Mouse (Mus musculus): ENCODE data around the gene H2-Ke6.
"Not testable (repeated sequence)": the region's sequence is repeated elsewhere in the genome, so short reads cannot be mapped to it uniquely, and the experiment has no call there.

Gene H2-Ke6

GRCm38 (mm10) chr17:34030861-34031326, 3.0 kb upstream of the H2-Ke6 start:
- in situ Hi-C loops (cut with MboI, MseI), result loop anchor here (25.0 kb wide), 1 partner anchor 806 kb away; the partner anchor contains the start of genes Dxo and Stk19

GRCm38 (mm10) chr17:34029890-34030595, 2.2 kb upstream of the H2-Ke6 start:
- in situ Hi-C loops (cut with MboI, MseI), result loop anchor here (10.0 to 25.0 kb wide), 2 partner anchors 807 to 1845 kb away; partner anchors contain the start of genes Dhx16, Dxo and Stk19

DNA sequence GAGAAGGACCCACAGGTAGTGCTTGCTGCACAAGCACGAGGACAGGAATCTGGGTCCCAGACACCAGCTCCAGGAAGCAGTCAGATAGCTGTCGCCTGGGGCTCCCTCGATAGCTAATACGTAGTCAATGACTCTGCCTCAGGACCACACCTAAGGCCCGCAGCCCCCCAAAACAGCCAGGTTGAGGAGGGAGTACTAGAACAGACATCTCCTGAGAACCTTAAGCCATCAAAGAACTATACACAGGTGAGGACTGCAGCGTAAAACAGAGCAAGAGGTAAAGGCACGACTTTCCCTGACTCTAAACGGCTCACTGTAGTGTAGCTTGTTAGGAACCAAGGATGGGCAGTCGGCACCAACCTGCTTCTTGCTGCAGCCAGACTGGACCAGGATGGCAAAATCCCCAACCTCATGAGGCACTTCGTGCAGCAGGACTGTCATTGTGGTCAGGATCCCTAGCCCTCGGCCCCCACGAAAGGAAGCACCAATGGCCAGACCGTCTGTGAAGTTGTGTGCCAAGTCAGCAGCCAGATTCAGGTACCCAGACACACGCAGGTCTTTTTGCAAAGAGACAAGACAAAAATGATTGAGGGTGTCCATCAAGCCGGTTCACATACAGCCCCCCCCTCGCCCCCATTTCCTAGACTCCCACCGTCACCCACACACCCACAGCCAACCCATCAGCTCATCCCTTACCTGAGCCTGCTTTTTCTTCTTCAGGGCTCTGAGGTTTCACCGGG, 1.5 kb upstream of the H2-Ke6 start:
- in situ Hi-C loops (cut with MboI, MseI), result loop anchor here (10.0 to 25.0 kb wide), 2 partner anchors 808 to 1845 kb away; partner anchors contain the start of genes Dhx16, Dxo and Stk19

DNA sequence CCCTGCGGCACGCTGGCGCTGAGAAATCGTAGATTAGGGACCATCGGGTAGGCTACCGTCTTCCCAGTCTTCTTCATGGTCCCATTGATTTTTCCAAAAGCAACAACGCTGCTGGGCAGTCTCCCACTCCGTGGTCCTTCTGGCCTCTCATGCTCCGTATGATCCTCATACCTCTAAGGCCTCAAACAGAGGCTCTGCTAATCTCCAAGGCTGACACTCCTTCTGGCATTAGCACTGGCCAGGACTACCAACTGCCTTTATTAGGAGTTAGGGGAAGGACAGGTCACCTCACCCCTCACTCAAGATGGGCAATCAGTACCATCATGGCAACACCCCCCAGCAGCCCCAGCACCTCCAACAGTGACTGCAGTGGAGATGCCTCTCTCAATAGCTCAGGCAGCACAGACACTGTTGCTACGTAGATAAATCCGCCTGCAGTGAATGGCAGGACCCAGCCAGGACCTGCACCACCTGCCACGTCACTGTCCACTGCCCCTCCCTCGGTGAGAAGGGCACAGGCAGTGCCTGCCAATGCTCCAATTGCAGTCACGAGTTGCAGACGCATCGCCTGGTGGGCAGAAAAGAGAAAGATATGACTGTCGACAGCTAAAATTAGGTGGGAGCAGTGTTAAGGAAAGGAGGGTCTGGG, 765 bp upstream of the H2-Ke6 start:
- in situ Hi-C loops (cut with MboI, MseI), result loop anchor here (10.0 to 25.0 kb wide), 2 partner anchors 809 to 1846 kb away; partner anchors contain the start of genes Dhx16, Dxo and Stk19

DNA sequence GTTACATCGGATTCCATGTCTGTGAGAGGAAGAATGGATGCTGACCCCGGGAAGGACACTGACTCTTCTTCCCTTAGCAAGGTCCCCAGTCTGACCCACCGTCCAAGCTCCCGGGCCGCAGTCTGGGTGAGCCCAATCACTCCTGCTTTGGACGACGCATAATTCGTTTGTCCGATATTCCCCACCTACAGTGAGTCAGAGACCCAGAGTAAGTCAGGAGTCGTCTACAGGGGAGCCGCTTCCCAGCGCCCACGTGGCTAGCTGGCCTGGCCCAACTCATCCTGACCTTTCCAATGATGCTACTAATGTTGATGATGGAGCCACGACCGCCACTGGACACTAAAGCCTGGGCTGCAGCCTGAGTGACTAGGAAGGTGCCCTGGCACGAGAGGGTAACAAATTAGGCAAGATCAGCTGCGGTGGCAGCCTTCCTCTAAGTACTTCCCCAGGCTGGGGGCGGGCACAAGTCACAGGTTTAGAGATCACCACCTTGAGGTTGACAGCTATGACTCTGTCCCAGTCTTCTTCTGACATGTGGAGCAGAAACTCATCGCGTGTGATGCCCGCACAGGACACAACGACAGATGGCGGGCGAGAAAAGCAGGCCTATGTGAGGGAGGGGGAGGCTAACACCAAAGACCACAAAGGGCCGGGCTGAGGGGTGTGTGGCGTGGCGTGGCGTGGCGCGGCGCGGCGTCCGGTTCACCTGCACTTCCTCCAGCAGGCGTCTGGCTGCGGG, 774 bp downstream of the H2-Ke6 start:
- in situ Hi-C loops (cut with MboI, MseI), result loop anchor here (10.0 to 25.0 kb wide), 2 partner anchors 810 to 1848 kb away; partner anchors contain the start of genes Dhx16, Dxo and Stk19

DNA sequence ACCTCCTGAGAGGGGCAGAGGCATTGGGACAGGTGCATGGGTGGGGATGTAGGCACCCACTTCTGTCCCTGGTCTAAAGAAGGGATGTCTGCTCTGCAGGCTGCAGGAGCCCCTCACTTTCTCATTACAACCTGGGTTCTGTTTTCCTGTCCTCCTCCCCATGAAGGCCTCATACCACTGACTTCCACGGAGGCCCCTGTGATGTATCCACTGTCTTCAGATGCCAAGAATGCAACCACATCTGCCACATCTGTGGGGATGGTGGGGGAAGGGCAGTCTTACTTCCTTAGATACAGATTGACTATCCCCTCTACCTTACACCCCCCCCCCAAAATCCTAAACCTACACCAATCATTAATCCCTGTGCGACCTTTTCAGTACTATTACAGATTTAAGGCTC, 1.6 kb downstream of the H2-Ke6 start:
- in situ Hi-C loops (cut with MboI, MseI), result loop anchor here (10.0 to 25.0 kb wide), 2 partner anchors 811 to 1849 kb away; partner anchors contain the start of genes Dhx16, Dxo and Stk19

DNA sequence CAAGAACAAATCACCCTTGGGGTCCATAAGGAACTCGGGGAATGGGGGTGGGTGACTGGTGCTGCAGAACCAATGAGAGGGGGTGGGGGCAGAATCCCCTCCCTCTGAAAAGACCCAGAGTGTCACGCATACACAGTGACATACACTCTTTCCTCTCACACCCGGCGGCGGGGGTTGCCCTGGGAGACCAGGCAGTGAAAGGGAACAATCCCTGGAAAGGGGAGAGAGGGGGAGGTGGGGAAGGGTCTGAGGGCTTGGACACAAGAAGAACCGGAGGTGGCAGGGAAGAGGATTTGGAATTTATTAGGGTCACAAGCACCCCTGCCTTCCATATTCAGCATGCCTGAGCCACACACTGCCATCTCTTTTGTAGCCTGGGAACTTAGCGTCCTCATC, 2.1 kb downstream of the H2-Ke6 start:
- in situ Hi-C loops (cut with MboI, MseI), result loop anchor here (10.0 to 25.0 kb wide), 2 partner anchors 812 to 1849 kb away; partner anchors contain the start of genes Dhx16, Dxo and Stk19

DNA sequence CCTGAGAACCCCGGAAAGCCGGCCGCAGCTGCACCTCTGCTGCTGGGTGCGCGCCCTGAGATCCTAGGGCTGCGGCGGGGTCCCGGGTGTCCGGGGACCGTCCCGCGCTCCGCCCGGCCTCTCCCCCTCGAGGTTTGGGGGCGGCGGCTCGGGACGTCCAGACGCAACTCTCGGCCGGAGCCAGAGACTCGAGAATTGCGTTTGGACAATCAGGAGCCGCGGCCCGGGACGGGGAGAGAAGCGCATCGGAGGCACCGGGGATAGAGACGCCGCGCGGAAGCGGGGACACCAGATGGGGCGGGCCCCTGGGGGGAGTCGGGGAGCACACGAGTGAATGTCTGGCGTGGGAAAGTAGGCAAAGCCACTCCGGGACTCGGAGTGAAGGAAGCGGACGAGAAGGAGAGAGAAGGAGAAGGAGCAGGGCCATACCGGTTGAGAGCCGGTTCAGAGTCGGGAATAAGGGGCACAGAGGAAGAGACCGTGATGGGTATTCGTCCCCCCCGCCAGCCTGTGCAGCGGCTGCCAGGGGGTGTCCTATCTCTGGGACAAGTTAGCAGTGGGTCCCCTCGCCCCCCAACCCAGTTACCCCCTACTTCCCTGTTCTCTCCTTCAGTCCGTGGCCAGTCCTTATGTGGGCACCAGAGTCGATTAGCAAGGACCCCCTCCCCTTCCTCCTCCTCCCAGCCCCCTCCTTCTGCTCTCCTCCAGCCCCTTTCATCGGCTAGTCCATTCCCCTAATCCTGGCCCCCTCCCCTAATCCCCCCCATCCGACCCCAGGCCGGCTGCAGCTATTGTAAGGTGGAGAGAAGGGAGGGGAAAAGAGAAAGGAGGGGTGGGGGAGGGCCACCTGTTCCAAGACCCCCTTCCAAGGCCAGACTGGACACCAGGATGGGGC, 2.8 kb downstream of the H2-Ke6 start:
- in situ Hi-C loops (cut with MboI, MseI), result loop anchor here (5.0 to 25.0 kb wide), 4 partner anchors 58 to 1850 kb away; partner anchors contain the start of genes Dhx16, Dxo and Stk19

DNA sequence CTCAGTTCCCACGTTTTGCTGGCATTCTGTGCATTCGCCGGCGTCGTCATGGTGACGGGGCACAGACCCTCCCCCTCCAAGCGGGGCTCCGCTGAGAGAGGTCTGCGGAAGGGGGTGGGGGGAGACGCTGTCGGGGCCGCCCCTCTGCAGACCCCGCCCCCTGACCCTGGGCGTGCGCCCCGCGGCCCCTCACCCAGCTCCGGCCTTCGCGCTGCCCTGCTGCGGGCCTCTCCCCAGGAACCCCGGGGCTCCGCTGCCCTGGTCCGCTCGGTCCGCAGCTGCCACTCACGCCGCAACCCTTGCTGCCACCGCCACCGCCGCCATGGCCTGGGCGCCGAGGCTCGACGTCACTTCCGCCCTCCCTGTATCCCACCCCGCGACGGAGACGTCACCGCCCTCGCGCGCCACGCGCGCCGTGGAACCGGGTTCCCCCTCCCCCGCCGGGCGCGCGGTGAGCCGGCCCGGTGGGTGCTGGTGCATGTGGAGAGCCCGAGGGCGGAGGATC, 3.5 kb downstream of the H2-Ke6 start, which contains the start of gene Ring1:
TSS of gene Ring1 (minus strand) at position 364 of the 505 bp plus-strand sequence.
- in situ Hi-C loops (cut with MboI, MseI), result loop anchor here (5.0 to 10.0 kb wide), 3 partner anchors 57 to 1850 kb away; partner anchors contain the start of gene Dhx16

GRCm38 (mm10) chr17:34023678-34024077, 4.2 kb downstream of the H2-Ke6 start:
- in situ Hi-C loops (cut with MboI, MseI), result loop anchor here (5.0 to 10.0 kb wide), 3 partner anchors 56 to 1851 kb away; partner anchors contain the start of gene Dhx16

DNA sequence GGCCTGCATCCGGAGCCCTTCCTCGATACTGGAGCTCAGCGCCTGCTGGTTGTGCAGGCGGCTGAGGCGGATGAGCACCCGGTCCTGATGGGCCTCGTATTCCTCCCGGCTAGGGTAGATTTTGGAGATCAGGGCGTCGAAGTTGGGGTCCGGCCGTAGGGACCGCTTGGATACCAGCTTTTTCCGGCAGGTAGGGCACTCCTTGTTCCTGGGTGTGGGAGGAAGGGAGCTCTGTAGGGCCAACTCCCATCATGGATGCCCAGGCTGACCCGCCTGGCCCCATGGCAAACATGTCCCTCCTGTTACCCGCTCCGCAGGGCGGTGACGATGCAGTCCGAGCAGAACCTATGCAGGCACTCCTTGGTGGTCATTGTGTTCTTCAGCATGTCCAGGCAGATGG, 4.9 kb downstream of the H2-Ke6 start:
- in situ Hi-C loops (cut with MboI, MseI), result loop anchor here (5.0 to 10.0 kb wide), 3 partner anchors 56 to 1852 kb away; partner anchors contain the start of gene Dhx16

- in situ Hi-C loops (cut with MboI, MseI), result loop anchor here (5.0 to 10.0 kb wide), 3 partner anchors 55 to 1852 kb away; partner anchors contain the start of gene Dhx16
These were observed 5.5 kb downstream of the H2-Ke6 start for GRCm38 (mm10) chr17:34022414-34022783.

- in situ Hi-C loops (cut with MboI, MseI), result loop anchor here (5.0 to 10.0 kb wide), 3 partner anchors 54 to 1853 kb away; partner anchors contain the start of gene Dhx16
These were observed 6.1 kb downstream of the H2-Ke6 start for GRCm38 (mm10) chr17:34021539-34022413.

GRCm38 (mm10) chr17:34013436-34013835, 14.4 kb downstream of the H2-Ke6 start:
- in situ Hi-C loops (cut with MboI, MseI), result no loop called here

GRCm38 (mm10) chr17:34010156-34010555, 17.7 kb downstream of the H2-Ke6 start:
- in situ Hi-C loops (cut with MboI, MseI), result no loop called here

GRCm38 (mm10) chr17:34006570-34006969, 21.3 kb downstream of the H2-Ke6 start:
- in situ Hi-C loops (cut with MboI, MseI), result no loop called here

GRCm38 (mm10) chr17:34003426-34003825, 24.4 kb downstream of the H2-Ke6 start:
- in situ Hi-C loops (cut with MboI, MseI), result no loop called here

GRCm38 (mm10) chr17:34000796-34001195, 27.1 kb downstream of the H2-Ke6 start:
- in situ Hi-C loops (cut with MboI, MseI), result not testable (repeated sequence)

All from T-helper 2 cell (primary cell).